Mouse (Mus musculus) MEL (cell line): ENCODE data around the gene Nfe2l2. TPM values are rescaled to one million over a fixed set of nuclear protein-coding genes. Genes with fewer than 3 reads are reported as not detected.
A peak's percentile ranks its signal among the peaks of the same experiment; 100 is the strongest.
"Not testable (repeated sequence)": the region's sequence is repeated elsewhere in the genome, so short reads cannot be mapped to it uniquely, and the experiment has no call there.

ENCODE experiments used
- DNase-seq: peaks from one replicate; pipeline ENCODE4 v3.0.0; 2011; ENCODE audit warnings: low read depth, low spot score
- H3K27ac ChIP-seq: 2 replicates; pipeline ENCODE4 v1.5.1; 2012; ENCODE audit warnings: low read depth, mild to moderate bottlenecking, control low read depth, low read length, moderate library complexity; ENCODE audit not compliant: control insufficient read depth
- H3K27me3 ChIP-seq, 2 experiments: fragments of 150-350 bp in 1 of 2; sonication (generic) in 1 of 2; 2 replicates each; pipeline ENCODE4 v1.6.1; 2012; ENCODE audit warnings: low read length in 2 of 2, mild to moderate bottlenecking in 2 of 2, improper control_type of control experiment in 1 of 2, moderate library complexity in 1 of 2; ENCODE audit not compliant: insufficient read depth in 2 of 2, control insufficient read depth in 1 of 2
- H3K36me3 ChIP-seq, 2 experiments: 2 replicates each; pipeline ENCODE4 v1.6.1; 2012 to 2014; ENCODE audit warnings: low read length in 2 of 2, improper control_type of control experiment in 1 of 2, inconsistent platforms in 1 of 2, mild to moderate bottlenecking in 1 of 2; ENCODE audit not compliant: insufficient read depth in 2 of 2, control insufficient read depth in 1 of 2
- H3K4me1 ChIP-seq, 2 experiments: fragments of 150-350 bp in 1 of 2; sonication (generic) in 1 of 2; 2 replicates each; pipeline ENCODE4 v1.6.1; 2012; ENCODE audit warnings: low read length in 2 of 2, improper control_type of control experiment in 1 of 2, mild to moderate bottlenecking in 1 of 2; ENCODE audit not compliant: insufficient read depth in 2 of 2, control insufficient read depth in 1 of 2
- H3K4me3 ChIP-seq, 2 experiments: fragments of 150-350 bp in 1 of 2; sonication (generic) in 1 of 2; 2 replicates each; pipeline ENCODE4 v1.5.1; 2012; ENCODE audit warnings: low read depth in 2 of 2, low read length in 2 of 2, mild to moderate bottlenecking in 2 of 2, moderate library complexity in 2 of 2, control low read depth in 1 of 2, improper control_type of control experiment in 1 of 2; ENCODE audit not compliant: control insufficient read depth in 1 of 2, insufficient read depth in 1 of 2
- H3K79me2 ChIP-seq: 2 replicates; pipeline ENCODE4 v1.6.1; 2012; ENCODE audit warnings: mild to moderate bottlenecking, low read length, moderate library complexity; ENCODE audit not compliant: control insufficient read depth, poor library complexity, insufficient read depth
- H3K9ac ChIP-seq: 2 replicates; pipeline ENCODE4 v1.6.1; 2012; ENCODE audit warnings: low read depth, mild to moderate bottlenecking, control low read depth, low read length, moderate library complexity; ENCODE audit not compliant: control insufficient read depth, poor library complexity, severe bottlenecking
- H3K9me3 ChIP-seq: fragments of 150-350 bp; sonication (generic); replicated peaks from 2 replicates; pipeline ENCODE4 v1.6.1; 2012; ENCODE audit warnings: mild to moderate bottlenecking, low read length, improper control_type of control experiment, moderate library complexity; ENCODE audit not compliant: insufficient read depth
- CTCF ChIP-seq, 3 experiments: IDR thresholded peaks in 2 of 3; conservative IDR thresholded peaks in 1 of 3; 2 replicates each; pipeline ENCODE4 v1.5.1; 2011 to 2012; ENCODE audit warnings: low read length in 3 of 3, low read depth in 2 of 3, mild to moderate bottlenecking in 2 of 3, improper control_type of control experiment in 1 of 3, inconsistent platforms in 1 of 3, mixed read lengths in 1 of 3, moderate library complexity in 1 of 3; ENCODE audit not compliant: control insufficient read depth in 1 of 3, insufficient read depth in 1 of 3, poor library complexity in 1 of 3, severe bottlenecking in 1 of 3
- E2F4 ChIP-seq: IDR thresholded peaks from 2 replicates; pipeline ENCODE4 v1.6.1; 2011; ENCODE audit warnings: low read depth, low read length, improper control_type of control experiment, borderline replicate concordance
- EP300 ChIP-seq, 2 experiments: IDR thresholded peaks; 2 replicates each; pipeline ENCODE4 v1.6.1; 2011; ENCODE audit warnings: improper control_type of control experiment in 2 of 2, low read length in 2 of 2, low read depth in 1 of 2, mild to moderate bottlenecking in 1 of 2
- ETS1 ChIP-seq: IDR thresholded peaks from 2 replicates; pipeline ENCODE4 v1.6.1; 2012; ENCODE audit warnings: low read depth, mild to moderate bottlenecking, inconsistent platforms, low read length, improper control_type of control experiment, moderate library complexity
- GATA1 ChIP-seq: IDR thresholded peaks from 2 replicates; pipeline ENCODE4 v1.6.1; 2011; ENCODE audit warnings: low read depth, low read length, improper control_type of control experiment
- JUND ChIP-seq: IDR thresholded peaks from 2 replicates; pipeline ENCODE4 v1.6.1; 2011; ENCODE audit warnings: low read depth, mild to moderate bottlenecking, improper control_type of control experiment, low read length
- MAX ChIP-seq: IDR thresholded peaks from 2 replicates; pipeline ENCODE4 v1.6.1; 2011; ENCODE audit warnings: low read length, improper control_type of control experiment
- MAZ ChIP-seq: IDR thresholded peaks from 2 replicates; pipeline ENCODE4 v1.6.1; 2012; ENCODE audit warnings: low read depth, mild to moderate bottlenecking, inconsistent platforms, low read length, improper control_type of control experiment
- MEF2A ChIP-seq: IDR thresholded peaks from 2 replicates; pipeline ENCODE4 v1.6.1; 2014; ENCODE audit warnings: low read depth, mild to moderate bottlenecking, inconsistent platforms, low read length, improper control_type of control experiment; ENCODE audit not compliant: poor library complexity, insufficient replicate concordance, severe bottlenecking; ENCODE audit errors: extremely low read depth
- POLR2AphosphoS5 ChIP-seq: IDR thresholded peaks from 2 replicates; pipeline ENCODE4 v1.6.1; 2012; ENCODE audit warnings: low read depth, borderline replicate concordance, mild to moderate bottlenecking, inconsistent platforms, low read length, moderate library complexity, mixed read lengths
- RAD21 ChIP-seq: IDR thresholded peaks from 2 replicates; pipeline ENCODE4 v1.6.1; 2011; ENCODE audit warnings: mild to moderate bottlenecking, low read depth, low read length, improper control_type of control experiment
- RCOR1 ChIP-seq: IDR thresholded peaks from 2 replicates; pipeline ENCODE4 v1.6.1; 2012; ENCODE audit warnings: low read depth, mild to moderate bottlenecking, inconsistent platforms, low read length, improper control_type of control experiment
- SIN3A ChIP-seq: IDR thresholded peaks from 2 replicates; pipeline ENCODE4 v1.6.1; 2012; ENCODE audit warnings: low read length, improper control_type of control experiment, inconsistent platforms
- TCF12 ChIP-seq: IDR thresholded peaks from 2 replicates; pipeline ENCODE4 v1.6.1; 2014; ENCODE audit warnings: low read depth, mild to moderate bottlenecking, inconsistent platforms, low read length, improper control_type of control experiment, moderate library complexity
- UBTF ChIP-seq: IDR thresholded peaks from 2 replicates; pipeline ENCODE4 v1.6.1; 2012; ENCODE audit warnings: low read depth, mild to moderate bottlenecking, inconsistent platforms, low read length, improper control_type of control experiment, moderate library complexity, borderline replicate concordance; ENCODE audit not compliant: insufficient read depth
- ZMIZ1 ChIP-seq: IDR thresholded peaks from 2 replicates; pipeline ENCODE4 v1.6.1; 2012; ENCODE audit warnings: low read depth, mild to moderate bottlenecking, inconsistent platforms, low read length, improper control_type of control experiment, moderate library complexity
- ZNF384 ChIP-seq: IDR thresholded peaks from 2 replicates; pipeline ENCODE4 v1.6.1; 2012; ENCODE audit warnings: low read depth, mild to moderate bottlenecking, inconsistent platforms, low read length, improper control_type of control experiment
- polyA plus RNA-seq, 2 experiments: library from polyadenylated mRNA; stranded (reverse) in 1 of 2; unstranded in 1 of 2; fragments of >175 nt in 1 of 2; fragments of >200 nt in 1 of 2; gene quantifications; 2 replicates each; pipeline versions ENCODE4 v1.2.1 to v1.2.4; 2012; ENCODE audit warnings: low replicate concordance in 2 of 2, low read depth in 1 of 2; ENCODE audit not compliant: insufficient read length in 2 of 2, insufficient read depth in 1 of 2, missing spikeins in 1 of 2
- total RNA-seq: library from RNA; depleted of rRNA; stranded (reverse); fragments of 300-350 nt; gene quantifications from 2 replicates; pipeline ENCODE4 v1.2.3, GENCODE M21; 2012

The Nfe2l2 gene
- total and polyA plus RNA-seq, 3 experiments, result 42.1 to 59.1 TPM; not detected in 1

GRCm38 (mm10) chr2:75642795-75643550 is 61.5 kb downstream of the Nfe2l2 start:
- TF ChIP-seq E2F4, result no peak
- TF ChIP-seq ZNF384, result no peak
- TF ChIP-seq RCOR1, result no peak
- TF ChIP-seq MAX, result no peak
- TF ChIP-seq CTCF (IDR thresholded peaks at IDR 0.05 in 2 of 3, conservative IDR thresholded peaks at IDR 0.05 in 1 of 3; ENCODE audit: control insufficient read depth in 1 of 3, insufficient read depth in 1 of 3, low read depth in 2 of 3, low read length in 3 of 3, poor library complexity in 1 of 3, severe bottlenecking in 1 of 3), result no peak
- TF ChIP-seq UBTF, result no peak
- TF ChIP-seq JUND, result no peak
- TF ChIP-seq RAD21, result no peak
- TF ChIP-seq POLR2AphosphoS5, result no peak
- TF ChIP-seq TCF12, result no peak
- TF ChIP-seq ZMIZ1, result no peak
- no peak for TF ChIP-seq MEF2A
- Histone ChIP-seq H3K4me3 (no peak overlapping the region), H3K27me3 (no peaks in the 10 kb centered on the region), H3K4me1 (no peaks in the 10 kb centered on the region), H3K9me3 (no peaks in the 10 kb centered on the region), H3K36me3 (no peaks in the 10 kb centered on the region; a peak in 1 of 4 replicates), H3K27ac (no peak overlapping the region), H3K9ac (no peak overlapping the region), H3K79me2 (no peaks in the 10 kb centered on the region)
- no peak for DNase-seq

DNA sequence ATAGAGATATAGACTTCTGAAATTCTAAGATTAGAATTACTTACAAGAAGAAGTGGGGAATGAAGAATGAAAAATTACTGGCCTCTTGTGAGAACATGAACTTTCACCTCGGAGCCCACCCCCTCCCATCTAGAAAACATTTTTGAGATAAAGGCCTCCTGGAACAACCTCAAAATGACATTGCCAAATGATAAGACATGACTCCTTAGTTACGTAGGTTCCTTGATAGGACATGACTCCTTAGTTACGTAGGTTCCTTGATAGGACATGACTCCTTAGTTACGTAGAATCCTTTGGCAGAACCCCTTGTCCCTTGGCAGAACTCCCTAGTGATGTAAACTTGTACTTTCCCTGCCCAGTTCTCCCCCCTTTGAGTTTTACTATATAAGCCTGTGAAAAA is 62.1 kb downstream of the Nfe2l2 start:
- H3K79me2 ChIP-seq, DNase-seq, H3K27me3 ChIP-seq, H3K4me1 ChIP-seq, H3K9me3 ChIP-seq, H3K9ac ChIP-seq, H3K4me3 ChIP-seq, H3K27ac ChIP-seq, H3K36me3 ChIP-seq: not testable (repeated sequence)
- TF ChIP-seq TCF12 (0 out of 2 replicates have a peak, but pooled peaks have one; percentile 29), EP300 (IDR thresholded peaks at IDR 0.05; ENCODE audit: low read depth in 1 of 2, low read length in 2 of 2) (peak; percentile 26 to 44; a peak in 1 of 4 replicates), ETS1 (peak; percentile 72), GATA1 (peak; percentile 71), RCOR1 (0 out of 2 replicates have a peak, but pooled peaks have one; percentile 29), MAZ (0 out of 2 replicates have a peak, but pooled peaks have one; percentile 26), SIN3A (peak; percentile 53)

DNA sequence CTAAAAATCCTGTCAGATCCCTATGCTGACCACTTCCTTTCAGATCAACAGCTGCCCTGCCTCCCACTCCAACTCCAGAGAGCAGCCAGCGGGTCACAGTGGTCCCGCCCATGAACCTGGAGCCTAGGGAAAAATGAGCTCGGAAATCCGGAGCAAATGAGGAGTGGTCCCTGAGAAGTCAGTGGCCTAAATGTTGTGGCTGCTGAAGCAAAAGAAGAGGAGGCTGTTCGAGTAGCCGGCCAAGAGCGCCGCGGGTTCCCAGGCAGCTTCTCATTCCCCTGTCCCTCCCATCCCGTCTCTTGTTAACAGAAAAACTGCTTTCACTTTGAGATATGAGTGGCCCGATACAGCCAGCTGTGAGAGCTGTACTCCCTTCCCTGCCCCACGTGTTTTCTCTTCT is 64.9 kb downstream of the Nfe2l2 start:
- not testable (repeated sequence) for H3K4me1 ChIP-seq, H3K27me3 ChIP-seq, H3K36me3 ChIP-seq, H3K9me3 ChIP-seq, DNase-seq, H3K79me2 ChIP-seq
- Histone ChIP-seq H3K4me3 (peak overlapping the region; percentile 51 to 69), H3K27ac (peak overlapping the region; percentile 73), H3K9ac (peak overlapping the region; percentile 29; the same call in 1 of the 2 replicates)

GRCm38 (mm10) chr2:75637822-75638221 is 66.6 kb downstream of the Nfe2l2 start:
- not testable (repeated sequence) for H3K27ac ChIP-seq, H3K9ac ChIP-seq

More at GRCm38 (mm10) chr2:75637822-75638221, 66.6 kb downstream of the Nfe2l2 start:
- H3K4me3 ChIP-seq, H3K9me3 ChIP-seq, H3K36me3 ChIP-seq, DNase-seq, H3K27me3 ChIP-seq, H3K79me2 ChIP-seq, H3K4me1 ChIP-seq: not testable (repeated sequence)
